In the genomic region with DNA sequence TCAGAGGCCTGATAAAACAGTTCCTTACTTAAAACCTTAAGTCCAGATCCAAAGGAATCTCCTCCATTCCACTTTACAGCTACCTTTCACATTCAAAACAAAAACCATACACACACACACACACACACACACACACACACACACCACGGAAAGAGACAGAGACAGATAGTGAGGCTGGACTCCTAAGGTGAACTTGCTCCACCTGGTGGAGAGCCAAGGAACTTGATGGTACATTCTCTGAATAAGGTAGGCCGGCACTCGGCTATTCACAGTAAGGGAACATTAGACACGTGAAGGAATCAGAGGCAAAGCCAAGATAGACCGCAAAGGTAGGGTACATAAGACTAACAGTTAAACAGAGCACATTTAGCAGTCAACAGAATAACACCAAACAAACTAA, we compare ENCODE assay signal across 8 mouse cellular contexts. TPM values are rescaled to one million over a fixed set of nuclear protein-coding genes. Genes with fewer than 3 reads are reported as not detected.
DNase-seq lines count a peak whose midpoint lies in the region; ATAC-seq lines count a peak whose summit lies in the region.

No protein-coding gene starts in this region.

- intact Hi-C loops in left cerebral cortex, postnatal 14 days (cut with DNase I) = loop anchor here (1.0 to 5.0 kb wide), 3 partner anchors 87 to 237 kb away; a partner anchor contains a TSS

- H3K9ac ChIP-seq in intestine, embryonic 14.5 days (ENCODE audit: low read length) = no peak overlapping the region

- no peaks in the 10 kb centered on the region for H3K4me1 ChIP-seq in intestine, embryonic 14.5 days (replicated peaks; ENCODE audit: control insufficient read depth, insufficient read depth, low read length)
- peaks cover 51% of the 10 kb centered on the region for H3K4me1 ChIP-seq in midbrain, embryonic 10.5 days

- no peak overlapping the region for H3K4me2 ChIP-seq in intestine, embryonic 14.5 days (ENCODE audit: low read length)

- no peaks in the 10 kb centered on the region for H3K36me3 ChIP-seq in intestine, embryonic 14.5 days (ENCODE audit: control insufficient read depth, insufficient read depth, low read length)
- no peaks in the 10 kb centered on the region for H3K36me3 ChIP-seq in midbrain, embryonic 10.5 days

- H3K9me3 ChIP-seq in intestine, embryonic 14.5 days (ENCODE audit: control insufficient read depth, low read length) = no peaks in the 10 kb centered on the region
- H3K9me3 ChIP-seq in midbrain, embryonic 10.5 days (replicated peaks) = peaks cover 5% of the 10 kb centered on the region; the same call in 1 of the 2 replicates

- H3K4me3 ChIP-seq in intestine, embryonic 14.5 days (ENCODE audit: low read depth, low read length) = no peak overlapping the region
- no peak overlapping the region for H3K4me3 ChIP-seq in midbrain, embryonic 10.5 days

- peak; percentile 21 to 70 for DNase-seq in spleen, adult 18-20 months
- no peak for DNase-seq in spleen, adult 12 weeks (ENCODE audit: low spot score)
- DNase-seq in cerebellum, postnatal 25 days = peak; percentile 72 to 90
- peak; percentile 80 for DNase-seq in gastrocnemius, adult 18-20 months (ENCODE audit: low spot score)
- DNase-seq in intestine, embryonic 14.5 days (ENCODE audit: low spot score) = peak; percentile 80
- DNase-seq in left cerebral cortex, postnatal 14 days (ENCODE audit: low spot score in 2 of 2) = peak; percentile 91 to 92
- peak; percentile 80 for DNase-seq in midbrain, embryonic 10.5 days (ENCODE audit: low spot score)
- peak; percentile 85 for DNase-seq in right cerebral cortex, postnatal 4 days

- ATAC-seq in intestine, embryonic 14.5 days (replicated peaks; ENCODE audit: low FRiP score, low TSS enrichment, low read depth) = peak; percentile 71

- H3K27me3 ChIP-seq in intestine, embryonic 14.5 days (replicated peaks; ENCODE audit: control insufficient read depth, insufficient read depth, low read length) = peaks cover 15% of the 10 kb centered on the region
- H3K27me3 ChIP-seq in midbrain, embryonic 10.5 days (ENCODE audit: low read depth, poor library complexity, severe bottlenecking) = peaks cover 49% of the 10 kb centered on the region

- H3K27ac ChIP-seq in intestine, embryonic 14.5 days (ENCODE audit: low read depth) = no peak overlapping the region
- H3K27ac ChIP-seq in midbrain, embryonic 10.5 days (replicated peaks) = peak overlapping the region; percentile 99; the same call in 1 of the 2 replicates

- WGBS in intestine, embryonic 14.5 days = 2% methylated on average over 5 of the region's 5 CpGs
- 6% methylated on average over 5 of the region's 5 CpGs for WGBS in midbrain, embryonic 10.5 days

RNA-seq across cellular contexts. Expression of a gene that starts 4.8 kb away (rescaled TPM):
- total RNA-seq in gastrocnemius, adult 18-20 months (2021) = 1 to 10 TPM in 1 of 2 experiments, under 1 TPM in 1; 0.43 to 3.9 TPM
- 8.1 and 9.5 TPM in 2 replicates for polyA plus RNA-seq in intestine, embryonic 14.5 days (2014; fragmentation: Nextera tagmentation; extraction: Ambion mirVana)
- under 1 TPM; 0.57 to 0.75 TPM for total RNA-seq in left cerebral cortex, postnatal 14 days (2021)
- polyA plus RNA-seq in midbrain, embryonic 10.5 days (2016; fragmentation: Nextera tagmentation; extraction: Ambion mirVana) = 24.0 and 31.0 TPM in 2 replicates

RNA-seq across cellular contexts. Expression of a gene that starts 5.3 kb away (rescaled TPM):
- 100 to 1,000 TPM; 143 to 161 TPM for total RNA-seq in gastrocnemius, adult 18-20 months (2021)
- polyA plus RNA-seq in intestine, embryonic 14.5 days (2014; fragmentation: Nextera tagmentation; extraction: Ambion mirVana) = 50.8 and 52.6 TPM in 2 replicates
- 10 to 100 TPM; 23.8 to 26.5 TPM for total RNA-seq in left cerebral cortex, postnatal 14 days (2021)
- 72.8 and 73.0 TPM in 2 replicates for polyA plus RNA-seq in midbrain, embryonic 10.5 days (2016; fragmentation: Nextera tagmentation; extraction: Ambion mirVana)

Comparison
In these comparisons a context has a peak if more than half of its experiments do, and no peak if none do; other contexts are left out.
1. RNA of a gene that starts 5.3 kb away (total RNA-seq): 143 to 161 TPM in gastrocnemius, adult 18-20 months; 23.8 to 26.5 TPM in left cerebral cortex, postnatal 14 days; every median in the first group is over 4 times any median in the second.